Mouse (Mus musculus): Measurements from ENCODE around the gene D430041D05Rik.
A peak's percentile ranks its signal among the peaks of the same experiment; 100 is the strongest.

D430041D05Rik gene

DNA sequence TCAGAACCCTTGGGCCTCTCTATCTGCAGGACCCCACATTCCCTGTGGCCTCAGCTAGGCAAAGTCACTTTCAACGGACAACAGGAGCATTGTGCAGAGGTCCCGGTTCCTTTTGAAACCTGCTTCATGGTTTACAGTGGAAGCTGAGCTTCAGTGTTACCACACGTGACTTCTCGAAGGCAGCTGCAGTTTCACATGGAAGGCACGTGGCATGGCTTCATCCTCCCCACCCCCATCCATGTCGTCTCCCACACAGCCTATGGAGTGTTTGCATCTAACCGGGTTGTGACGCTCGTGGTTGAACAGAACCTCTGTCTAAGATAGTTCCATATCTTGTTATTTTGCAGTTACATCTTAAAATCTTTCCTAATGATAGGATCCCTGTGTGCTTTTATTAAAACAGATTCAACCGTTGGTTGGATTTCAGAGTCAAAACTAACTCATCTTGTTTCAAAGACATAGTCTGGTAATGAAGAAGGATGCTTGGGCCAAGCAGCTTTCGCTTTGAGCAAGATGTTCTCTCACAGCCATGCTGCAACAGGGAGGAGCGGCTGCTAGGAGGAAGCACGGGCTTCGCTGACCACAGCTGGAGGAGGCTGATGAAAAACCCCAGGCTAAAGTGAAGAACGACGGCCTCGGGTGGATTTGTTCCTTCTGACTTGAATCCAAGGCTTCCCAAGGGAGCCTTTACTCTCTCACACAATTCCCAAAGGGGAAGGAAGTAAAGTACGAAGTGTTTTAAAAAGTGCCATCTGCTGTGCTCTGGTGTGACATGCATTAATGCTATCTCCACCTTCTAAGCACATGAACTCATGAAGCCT lies 149.7 kb downstream of the D430041D05Rik start:
- no peak for DNase-seq

- peak in 1 of 2 experiments; percentile 31 for DNase-seq
These were observed 154.2 kb downstream of the D430041D05Rik start for GRCm38 (mm10) chr2:104256585-104256984.

DNA sequence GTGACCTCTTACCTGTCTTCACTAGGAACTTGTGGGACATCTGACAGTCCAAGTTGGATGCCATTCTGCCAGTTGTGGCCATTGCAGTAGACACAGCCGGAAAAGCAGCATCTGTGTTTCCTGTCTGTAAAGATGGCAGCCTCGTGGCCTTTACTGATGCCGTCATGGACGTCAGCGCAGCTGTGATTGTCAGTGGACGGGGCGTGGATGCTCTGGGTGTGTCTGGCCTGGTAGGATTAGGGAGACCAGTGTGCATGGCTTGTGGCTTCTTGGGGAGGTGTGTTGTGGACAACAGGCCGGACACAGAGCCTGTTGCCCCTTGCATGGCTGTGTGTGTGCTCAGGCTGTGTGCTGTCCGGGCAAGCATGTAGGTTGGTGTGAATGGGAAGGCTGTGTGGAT lies 155.9 kb downstream of the D430041D05Rik start:
- DNase-seq: no peak

- peak in 1 of 2 experiments; percentile 43 for DNase-seq
These were observed 157.5 kb downstream of the D430041D05Rik start for GRCm38 (mm10) chr2:104253341-104253740.

DNA sequence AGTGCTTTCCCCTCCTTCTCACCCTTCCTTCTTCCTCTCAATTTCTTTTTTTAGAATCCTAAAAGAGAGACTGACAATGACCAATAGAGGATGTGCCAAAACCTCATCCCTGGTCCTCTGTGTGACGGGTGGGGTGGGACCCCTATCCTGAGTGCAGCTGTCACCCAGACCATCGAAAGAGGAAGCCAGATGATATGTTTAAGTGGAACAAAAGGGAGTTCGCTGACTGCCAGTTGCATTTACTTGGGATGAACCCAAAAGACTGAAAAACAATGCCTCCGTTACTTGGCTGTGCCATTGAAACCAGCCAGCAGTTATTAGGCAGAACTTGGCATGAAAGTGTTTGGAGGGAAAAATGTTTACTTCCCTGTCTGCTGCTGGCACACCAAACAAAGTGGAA lies 159.2 kb downstream of the D430041D05Rik start:
- DNase-seq: no peak

GRCm38 (mm10) chr2:104249856-104250255 lies 161.0 kb downstream of the D430041D05Rik start:
- DNase-seq: no peak

GRCm38 (mm10) chr2:104246851-104247250 lies 164.0 kb downstream of the D430041D05Rik start:
- no peak for DNase-seq

GRCm38 (mm10) chr2:104242055-104242454 lies 168.8 kb downstream of the D430041D05Rik start:
- DNase-seq: no peak

GRCm38 (mm10) chr2:104237141-104237540 lies 173.7 kb downstream of the D430041D05Rik start:
- no peak for DNase-seq

DNA sequence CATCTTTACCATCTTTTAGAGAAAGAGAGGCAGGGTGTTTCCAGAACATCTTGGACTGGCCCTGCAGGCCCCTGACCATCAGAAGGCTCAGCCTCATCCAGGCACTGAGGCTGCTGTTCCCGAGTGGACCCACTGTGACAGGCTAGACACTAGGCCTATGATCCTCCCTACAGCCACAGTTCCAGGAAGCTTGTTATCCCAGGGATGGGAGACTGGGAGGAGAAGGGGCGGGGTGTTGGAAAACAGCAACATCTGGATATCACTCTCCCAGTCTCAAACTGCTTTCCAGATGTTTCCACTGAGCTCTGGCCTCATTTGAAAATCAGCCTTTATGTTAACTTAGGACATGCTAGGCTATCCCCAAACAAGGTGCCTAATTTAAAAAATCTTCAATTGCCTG lies 180.4 kb downstream of the D430041D05Rik start:
- DNase-seq: no peak

DNA sequence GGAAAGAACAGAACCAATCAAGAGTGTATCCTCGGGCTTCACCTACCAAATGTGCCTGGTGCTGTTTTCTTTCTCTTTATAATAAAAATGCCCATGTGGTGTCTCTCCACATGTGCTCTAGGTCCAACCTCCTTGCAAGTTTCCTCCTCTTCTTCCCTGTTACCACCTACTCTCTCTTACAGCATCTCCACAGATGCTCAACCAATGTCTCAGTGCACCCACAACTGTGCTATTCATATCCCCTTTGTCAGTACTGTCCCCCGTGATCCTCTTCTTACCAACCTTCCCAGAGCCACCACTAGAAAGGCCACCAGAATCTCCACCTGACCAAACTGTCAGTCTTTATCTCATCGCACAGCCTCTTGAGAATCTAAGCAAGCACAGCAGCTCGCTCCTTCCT lies 184.8 kb downstream of the D430041D05Rik start:
- no peak for DNase-seq

DNA sequence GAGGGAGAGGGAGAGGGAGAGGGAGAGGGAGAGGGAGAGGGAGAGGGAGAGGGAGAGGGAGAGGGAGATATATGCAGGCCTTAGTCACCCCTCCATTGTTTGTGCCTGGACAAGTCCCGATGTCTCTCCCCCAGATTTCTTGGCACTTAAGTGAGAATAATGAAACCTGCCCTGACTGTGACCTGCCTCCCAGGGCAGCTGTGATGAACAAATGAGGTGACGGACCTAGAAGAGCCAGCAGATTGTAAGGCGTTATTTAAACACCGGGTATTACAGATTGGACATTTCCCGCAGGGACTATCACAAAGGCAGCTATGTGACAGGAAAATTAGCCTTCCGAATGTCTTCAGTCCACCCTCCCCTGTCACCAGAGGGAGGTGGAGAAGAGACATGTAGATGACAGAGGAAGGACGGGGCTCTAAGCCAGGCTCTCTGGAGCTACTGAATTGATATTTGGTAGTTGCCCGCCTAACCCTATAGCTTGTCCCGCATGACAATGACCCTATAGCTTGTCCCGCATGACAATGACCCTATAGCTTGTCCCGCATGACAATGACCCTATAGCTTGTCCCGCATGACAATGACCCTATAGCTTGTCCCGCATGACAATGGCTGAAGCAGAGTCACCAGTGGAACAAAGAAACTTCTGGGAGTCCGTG lies 191.0 kb downstream of the D430041D05Rik start:
- no peak for DNase-seq

- DNase-seq: peak in 1 of 2 experiments; percentile 30
These were observed 192.2 kb downstream of the D430041D05Rik start for GRCm38 (mm10) chr2:104218588-104219065.

DNA sequence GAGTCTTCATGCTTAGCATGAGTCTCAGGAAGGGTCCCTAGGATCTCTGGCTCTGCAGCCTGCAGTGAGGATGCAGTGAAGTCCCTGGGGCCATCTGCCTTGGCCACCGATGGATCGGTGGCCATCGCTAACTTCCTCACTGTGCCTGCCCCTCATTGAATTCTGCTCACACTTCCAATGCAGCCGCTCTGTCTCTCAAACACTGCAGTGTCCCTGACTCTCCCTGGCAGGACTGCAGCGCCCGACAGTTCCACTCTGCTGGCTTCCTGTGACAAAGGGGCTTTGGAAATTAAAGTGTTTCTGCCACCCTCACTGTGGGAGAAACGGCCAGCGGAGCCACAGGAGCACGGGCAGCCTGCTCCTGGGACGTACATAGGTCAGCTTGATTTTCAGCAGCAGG lies 192.7 kb downstream of the D430041D05Rik start:
- DNase-seq: peak in 1 of 2 experiments; percentile 31

DNA sequence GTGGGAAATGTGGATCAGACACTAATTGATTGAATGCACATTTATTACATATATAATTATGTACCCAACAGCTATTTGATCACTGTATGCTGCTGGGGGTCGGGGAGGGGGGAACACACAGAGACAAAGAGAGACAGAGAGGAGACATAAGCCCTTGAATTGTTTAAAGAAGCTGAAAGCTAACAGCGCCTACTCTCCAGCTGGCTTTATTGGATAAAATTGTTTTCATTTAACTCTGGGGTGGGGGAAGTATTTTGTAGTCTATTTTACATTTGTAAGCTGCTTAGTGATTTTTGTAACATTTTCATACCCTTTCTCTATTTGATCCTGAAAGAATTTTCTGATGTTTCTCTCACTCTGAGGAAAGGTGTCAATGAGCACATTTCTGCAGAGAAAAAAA lies 201.4 kb downstream of the D430041D05Rik start:
- DNase-seq: no peak

GRCm38 (mm10) chr2:104208415-104208814 lies 202.4 kb downstream of the D430041D05Rik start:
- no peak for DNase-seq

DNA sequence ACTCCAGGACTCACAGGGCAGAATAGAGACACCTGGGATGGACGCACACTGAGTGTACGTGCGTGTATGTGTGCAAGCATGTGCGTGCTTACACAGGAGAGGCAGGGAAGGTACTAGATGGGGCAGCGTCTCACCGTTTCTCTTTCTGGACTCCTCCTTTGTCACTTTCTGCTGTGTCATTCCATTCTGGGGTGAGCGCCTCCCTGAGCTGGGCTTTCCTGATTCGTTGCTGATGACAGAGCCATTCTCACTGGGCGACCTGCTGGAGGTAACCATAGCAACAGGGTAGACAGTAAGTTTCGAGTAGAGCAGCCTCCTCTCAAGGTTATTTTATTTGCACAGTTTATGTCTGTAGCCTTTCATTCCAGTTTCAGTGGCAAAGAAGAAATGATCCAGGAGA lies 202.9 kb downstream of the D430041D05Rik start:
- DNase-seq: no peak

- DNase-seq: no peak
These were observed 205.2 kb downstream of the D430041D05Rik start for GRCm38 (mm10) chr2:104205623-104206022.

GRCm38 (mm10) chr2:104200211-104200610 lies 210.6 kb downstream of the D430041D05Rik start:
- no peak for DNase-seq

DNA sequence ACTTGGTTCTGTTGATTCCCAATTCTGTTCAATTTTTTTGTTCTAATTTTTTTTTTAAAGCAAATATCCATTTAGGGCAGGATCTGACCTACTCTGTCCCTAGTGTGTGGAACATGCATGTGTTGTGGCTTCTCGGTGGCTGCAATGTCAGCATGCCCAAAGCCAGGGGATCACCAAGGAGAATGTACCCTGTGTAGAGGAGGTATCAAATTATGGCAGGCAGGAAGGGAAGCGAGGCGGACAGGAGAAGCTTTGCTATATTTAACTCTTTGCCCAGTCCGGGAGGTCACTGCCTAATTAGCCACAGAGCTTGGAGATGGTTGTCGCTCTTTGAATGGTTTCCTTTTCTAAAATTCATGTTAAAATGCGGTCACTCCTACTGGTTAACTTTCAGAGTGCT lies 212.6 kb downstream of the D430041D05Rik start:
- DNase-seq: no peak

DNA sequence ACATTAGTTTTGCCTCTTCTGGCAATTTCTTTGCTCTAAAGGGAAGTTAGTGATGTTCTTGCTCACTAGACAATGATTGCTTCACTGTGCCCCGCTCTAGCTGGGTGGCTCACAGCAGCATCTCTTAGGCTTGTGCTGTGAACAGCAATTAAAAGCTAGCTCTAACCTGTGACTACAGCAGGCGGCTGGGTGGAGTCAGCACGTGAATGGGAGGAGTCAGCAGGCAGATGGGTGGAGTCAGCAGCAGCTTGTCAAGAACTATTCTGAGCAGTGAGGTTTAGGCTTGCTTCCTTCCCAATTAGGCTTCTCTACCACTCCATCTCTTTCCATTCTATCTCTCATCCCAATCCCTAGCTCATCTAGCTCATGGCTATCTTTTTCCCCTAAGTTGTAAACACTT lies 213.5 kb downstream of the D430041D05Rik start:
- DNase-seq: no peak

DNA sequence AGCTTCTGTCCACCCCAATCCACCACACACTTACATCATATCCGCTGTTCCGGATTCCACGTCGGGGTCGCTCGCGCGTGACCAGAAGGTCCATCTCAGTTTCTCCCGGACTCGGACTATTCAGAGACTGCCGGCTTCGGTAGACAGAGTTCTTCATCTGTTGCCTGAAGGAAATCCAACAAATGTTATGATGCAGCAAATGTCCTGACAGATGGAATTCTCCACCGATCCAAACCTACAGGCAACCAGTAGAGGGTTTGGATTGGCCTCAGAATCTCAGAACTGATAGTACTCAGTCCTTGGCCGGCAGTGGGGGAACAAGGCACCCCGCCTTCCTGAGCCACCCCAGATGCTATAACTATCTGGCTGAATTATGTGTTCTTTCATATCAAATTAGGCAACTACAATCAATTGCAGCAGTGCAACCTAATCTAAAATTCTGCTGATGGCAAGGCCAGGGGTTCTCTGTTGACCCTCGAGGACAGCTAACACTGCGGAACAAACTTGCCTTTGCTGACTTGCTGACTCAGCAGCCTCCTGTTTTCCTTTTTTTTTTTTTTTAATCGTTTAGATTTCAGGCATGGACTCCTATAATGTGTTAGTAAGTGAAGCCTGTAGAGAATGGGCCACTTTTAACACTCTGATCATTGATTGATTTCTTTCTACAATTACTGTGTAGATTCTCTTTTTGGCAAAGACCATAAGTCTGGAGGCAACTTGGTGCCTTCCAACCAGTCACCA lies 218.2 kb downstream of the D430041D05Rik start:
- DNase-seq: peak; percentile 46 to 71

GRCm38 (mm10) chr2:104191723-104192122 lies 219.1 kb downstream of the D430041D05Rik start:
- DNase-seq: no peak

Measured in cerebellum, postnatal 14 days (tissue).